Mouse (Mus musculus) forebrain, embryonic 13.5 days (tissue): ENCODE results near the gene Cep112. TPM values are rescaled to one million over a fixed set of nuclear protein-coding genes. Genes with fewer than 3 reads are reported as not detected.
A peak's percentile ranks its signal among the peaks of the same experiment; 100 is the strongest.

Experiments used
- ATAC-seq: fragments of 200-750 bp; cut with Nextera tagmentation; 2 replicates; pipeline ENCODE4 v1.8.0; 2017
- H3K27ac ChIP-seq: fragments of 300-500 bp; sonication (generic); 2 replicates; pipeline ENCODE4 v1.5.1; 2015; ENCODE audit warnings: inconsistent platforms, mild to moderate bottlenecking, moderate library complexity
- H3K27me3 ChIP-seq: fragments of 300-500 bp; sonication (generic); 2 replicates; pipeline ENCODE4 v1.6.1; 2015; ENCODE audit warnings: mild to moderate bottlenecking, inconsistent platforms
- H3K36me3 ChIP-seq: fragments of 300-500 bp; sonication (generic); 2 replicates; pipeline ENCODE4 v1.6.1; 2015; ENCODE audit warnings: mild to moderate bottlenecking, inconsistent platforms; ENCODE audit not compliant: poor library complexity, severe bottlenecking
- H3K4me1 ChIP-seq: fragments of 300-500 bp; sonication (generic); 2 replicates; pipeline ENCODE4 v1.6.1; 2015; ENCODE audit warnings: inconsistent platforms
- H3K4me2 ChIP-seq: fragments of 300-500 bp; sonication (generic); 2 replicates; pipeline ENCODE4 v1.6.1; 2015; ENCODE audit warnings: inconsistent platforms, mild to moderate bottlenecking, moderate library complexity
- H3K4me3 ChIP-seq: fragments of 300-500 bp; sonication (generic); 2 replicates; pipeline ENCODE4 v1.5.1; 2015; ENCODE audit warnings: mild to moderate bottlenecking, inconsistent platforms
- H3K9ac ChIP-seq: fragments of 300-500 bp; sonication (generic); 2 replicates; pipeline ENCODE4 v1.6.1; 2015; ENCODE audit warnings: mild to moderate bottlenecking, inconsistent platforms
- H3K9me3 ChIP-seq: fragments of 300-500 bp; sonication (generic); replicated peaks from 2 replicates; pipeline ENCODE4 v1.6.1; 2016; ENCODE audit warnings: inconsistent platforms
- WGBS: fragments of 180-500 bp; shearing (Covaris S2); methylation state at CpG from one replicate; pipeline ENCODE4 v1.1.7; 2015; 5-methylcytosine and 5-hydroxymethylcytosine counted together
- polyA plus RNA-seq: library from polyadenylated mRNA; unstranded; fragments of >200 nt; fragmentation: Nextera tagmentation; extraction: Ambion mirVana; gene quantifications from 2 replicates; pipeline ENCODE4 v1.2.1, GENCODE M21; 2015

Cep112 gene
- polyA plus RNA-seq, 1 experiment from 2014 or later: 19.7 TPM

DNA sequence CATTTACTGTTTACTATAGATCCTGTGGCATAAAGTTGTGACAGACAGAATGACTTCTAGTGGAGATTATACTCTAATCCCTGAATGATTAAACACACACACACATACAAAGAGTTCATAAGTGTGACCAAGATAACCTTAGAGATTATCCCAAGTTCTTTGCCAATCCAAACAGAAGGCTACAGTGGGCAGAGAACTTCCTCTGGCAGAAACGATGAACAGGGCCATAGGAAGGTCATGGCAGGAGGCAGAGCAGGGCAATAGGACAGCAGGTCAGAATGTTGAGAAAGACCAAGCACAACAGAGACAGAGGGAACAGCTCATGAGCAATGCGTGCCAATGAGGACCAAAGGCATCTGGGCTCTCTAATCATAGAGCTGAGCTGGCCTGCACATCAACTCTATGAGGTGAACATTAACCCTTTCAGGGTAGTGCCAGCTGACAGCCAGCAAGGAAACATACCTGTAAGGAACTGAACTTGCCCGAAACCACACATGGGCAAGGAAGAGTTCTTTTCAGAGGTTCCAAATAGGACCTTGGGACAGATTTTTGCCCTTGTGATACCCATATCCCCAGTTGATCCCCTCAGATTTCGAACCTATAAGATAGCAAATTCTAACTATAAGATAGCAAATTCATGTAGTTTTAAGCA, 403.5 kb downstream of the Cep112 start:
- 84% methylated on average over 4 of the region's 4 CpGs for WGBS
- H3K27me3 ChIP-seq: no peaks in the 10 kb centered on the region
- 0 out of 2 replicates have a peak, but pooled peaks cover 4% of the 10 kb centered on the region for H3K36me3 ChIP-seq

DNA sequence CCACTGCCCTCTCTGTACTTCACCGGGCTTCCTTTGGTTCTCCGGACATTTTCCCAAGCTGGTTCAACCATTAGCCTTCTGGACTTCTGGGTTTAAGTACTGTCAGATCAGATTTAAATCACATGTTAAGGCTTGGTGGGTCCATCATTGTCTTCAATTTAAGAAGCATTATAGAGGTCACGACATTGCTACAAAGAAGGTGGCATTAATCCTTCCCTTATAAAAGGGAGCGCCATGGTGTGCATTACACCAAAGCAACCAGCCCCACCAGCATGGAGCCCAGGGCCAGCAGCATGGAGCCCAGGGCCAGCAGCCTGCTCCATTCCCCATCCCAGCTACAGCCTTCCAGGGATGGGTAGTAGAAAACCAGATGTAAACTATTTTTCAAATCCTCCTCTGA, 411.7 kb downstream of the Cep112 start:
- no peak overlapping the region for H3K9ac ChIP-seq
- no peak overlapping the region for H3K27ac ChIP-seq
- no peaks in the 10 kb centered on the region for H3K9me3 ChIP-seq
- no peak overlapping the region for H3K4me2 ChIP-seq
- 0 out of 2 replicates have a peak, but pooled peaks cover 11% of the 10 kb centered on the region for H3K4me1 ChIP-seq
- no peak for ATAC-seq
- no peaks in the 10 kb centered on the region for H3K27me3 ChIP-seq
- no peak overlapping the region for H3K4me3 ChIP-seq
- 23% methylated on average over 4 of the region's 4 CpGs for WGBS
- no peaks in the 10 kb centered on the region for H3K36me3 ChIP-seq

More for the DNA sequence above, 403.5 kb downstream of the Cep112 start:
- no peak for ATAC-seq
- no peak overlapping the region for H3K27ac ChIP-seq
- H3K4me1 ChIP-seq: no peaks in the 10 kb centered on the region
- H3K9ac ChIP-seq: no peak overlapping the region
- H3K4me2 ChIP-seq: no peak overlapping the region
- H3K9me3 ChIP-seq: peaks cover 3% of the 10 kb centered on the region; the same call in 1 of the 2 replicates
- H3K4me3 ChIP-seq: no peak overlapping the region

- Histone ChIP-seq H3K4me3 (no peak overlapping the region), H3K9ac (no peak overlapping the region), H3K36me3 (no peaks in the 10 kb centered on the region), H3K4me2 (no peak overlapping the region), H3K4me1 (0 out of 2 replicates have a peak, but pooled peaks cover 11% of the 10 kb centered on the region), H3K27ac (no peak overlapping the region), H3K9me3 (no peaks in the 10 kb centered on the region), H3K27me3 (no peaks in the 10 kb centered on the region)
- no peak for ATAC-seq
- WGBS: 86% methylated on average over 3 of the region's 3 CpGs
Observed at GRCm38 (mm10) chr11:108840195-108840594, 415.2 kb downstream of the Cep112 start.

DNA sequence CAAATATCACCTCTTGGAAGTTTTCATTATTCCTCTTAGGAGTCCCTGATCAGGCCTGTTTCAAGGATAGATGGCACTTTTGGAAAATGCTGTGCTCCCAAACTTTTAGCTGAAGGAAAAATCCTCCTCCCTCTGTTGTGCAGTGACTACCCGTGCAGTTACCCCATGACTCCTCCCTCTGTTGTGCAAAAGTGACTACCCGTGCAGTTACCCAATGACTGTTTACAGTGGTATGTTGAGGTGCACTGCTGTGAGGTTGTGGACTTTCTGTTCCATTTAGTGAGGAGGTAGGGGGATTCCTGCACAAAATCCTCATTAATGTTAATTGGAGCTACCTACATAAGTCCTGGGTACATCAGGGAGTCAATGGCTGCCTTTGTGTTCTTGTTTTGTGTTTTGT, 417.8 kb downstream of the Cep112 start:
- Histone ChIP-seq H3K36me3 (no peaks in the 10 kb centered on the region), H3K9me3 (no peaks in the 10 kb centered on the region), H3K9ac (no peak overlapping the region), H3K27me3 (no peaks in the 10 kb centered on the region), H3K4me3 (no peak overlapping the region), H3K4me1 (0 out of 2 replicates have a peak, but pooled peaks cover 5% of the 10 kb centered on the region), H3K27ac (no peak overlapping the region), H3K4me2 (no peak overlapping the region)
- WGBS: 30% methylated on average over 2 of the region's 2 CpGs
- no peak for ATAC-seq

DNA sequence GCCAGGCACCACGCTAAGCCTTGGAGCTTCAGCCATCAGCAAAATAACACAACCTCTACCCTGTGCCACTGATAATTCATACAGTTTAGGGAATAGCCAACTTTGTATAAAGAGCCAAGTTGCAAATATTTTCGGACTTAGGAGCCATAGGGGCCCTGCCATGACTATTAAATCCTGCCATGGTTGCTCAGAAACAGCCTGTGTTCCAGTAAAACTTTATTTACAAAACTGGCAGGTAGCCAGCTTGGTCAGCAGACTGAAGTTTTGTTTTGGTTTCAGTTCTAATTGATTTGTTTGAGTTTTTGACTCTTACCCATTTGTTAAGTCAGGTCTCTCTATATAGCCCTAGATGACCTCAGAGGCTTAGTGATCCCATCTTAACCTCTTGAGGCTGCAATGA, 421.0 kb downstream of the Cep112 start:
- 0 out of 2 replicates have a peak, but pooled peaks cover 5% of the 10 kb centered on the region for H3K4me1 ChIP-seq
- no peak overlapping the region for H3K9ac ChIP-seq
- no peak overlapping the region for H3K4me2 ChIP-seq
- H3K36me3 ChIP-seq: no peaks in the 10 kb centered on the region
- no peaks in the 10 kb centered on the region for H3K27me3 ChIP-seq
- H3K9me3 ChIP-seq: no peaks in the 10 kb centered on the region
- no peak for ATAC-seq
- H3K4me3 ChIP-seq: no peak overlapping the region
- 64% methylated on average over 2 of the region's 2 CpGs for WGBS
- H3K27ac ChIP-seq: no peak overlapping the region

GRCm38 (mm10) chr11:108846479-108846878, 421.5 kb downstream of the Cep112 start:
- H3K9me3 ChIP-seq: no peaks in the 10 kb centered on the region
- H3K4me3 ChIP-seq: no peak overlapping the region
- no peak overlapping the region; the same call in 1 of the 2 replicates for H3K27ac ChIP-seq
- H3K4me2 ChIP-seq: no peak overlapping the region
- no peaks in the 10 kb centered on the region for H3K27me3 ChIP-seq
- H3K36me3 ChIP-seq: no peaks in the 10 kb centered on the region
- H3K9ac ChIP-seq: no peak overlapping the region
- no peak for ATAC-seq
- WGBS: 91% methylated on average over 3 of the region's 3 CpGs
- H3K4me1 ChIP-seq: 0 out of 2 replicates have a peak, but pooled peaks cover 5% of the 10 kb centered on the region

DNA sequence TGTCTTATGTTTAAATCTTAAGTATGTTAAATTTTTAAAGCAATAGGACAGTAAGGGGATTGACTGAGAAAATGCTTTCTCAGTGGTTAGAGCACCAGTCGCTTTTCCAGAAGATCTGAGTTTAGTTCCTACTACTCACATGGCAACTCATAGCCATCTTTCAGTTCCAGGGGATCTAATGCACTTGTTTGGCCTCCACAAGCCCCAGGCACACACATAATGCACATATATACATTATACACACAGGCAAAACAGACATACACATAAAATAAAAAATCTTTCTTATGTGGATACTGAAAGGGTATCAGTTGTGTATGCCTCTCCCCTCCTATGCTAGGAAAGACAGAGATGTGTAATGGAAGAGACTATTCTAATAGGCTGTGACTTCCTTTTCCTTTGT, 426.8 kb downstream of the Cep112 start:
- Histone ChIP-seq H3K27me3 (no peaks in the 10 kb centered on the region), H3K4me1 (no peaks in the 10 kb centered on the region), H3K9ac (no peak overlapping the region), H3K36me3 (no peaks in the 10 kb centered on the region), H3K9me3 (no peaks in the 10 kb centered on the region), H3K4me3 (no peak overlapping the region), H3K4me2 (no peak overlapping the region), H3K27ac (no peak overlapping the region)
- ATAC-seq: no peak
- 100% methylated on average over 1 of the region's 1 CpGs for WGBS

GRCm38 (mm10) chr11:108857254-108857653, 432.3 kb downstream of the Cep112 start:
- Histone ChIP-seq H3K27me3 (no peaks in the 10 kb centered on the region), H3K4me1 (peaks cover 16% of the 10 kb centered on the region), H3K9ac (no peak overlapping the region), H3K9me3 (no peaks in the 10 kb centered on the region), H3K4me3 (no peak overlapping the region), H3K27ac (no peak overlapping the region; the same call in 1 of the 2 replicates), H3K4me2 (no peak overlapping the region), H3K36me3 (no peaks in the 10 kb centered on the region)
- WGBS: 62% methylated on average over 6 of the region's 6 CpGs
- ATAC-seq: no peak

DNA sequence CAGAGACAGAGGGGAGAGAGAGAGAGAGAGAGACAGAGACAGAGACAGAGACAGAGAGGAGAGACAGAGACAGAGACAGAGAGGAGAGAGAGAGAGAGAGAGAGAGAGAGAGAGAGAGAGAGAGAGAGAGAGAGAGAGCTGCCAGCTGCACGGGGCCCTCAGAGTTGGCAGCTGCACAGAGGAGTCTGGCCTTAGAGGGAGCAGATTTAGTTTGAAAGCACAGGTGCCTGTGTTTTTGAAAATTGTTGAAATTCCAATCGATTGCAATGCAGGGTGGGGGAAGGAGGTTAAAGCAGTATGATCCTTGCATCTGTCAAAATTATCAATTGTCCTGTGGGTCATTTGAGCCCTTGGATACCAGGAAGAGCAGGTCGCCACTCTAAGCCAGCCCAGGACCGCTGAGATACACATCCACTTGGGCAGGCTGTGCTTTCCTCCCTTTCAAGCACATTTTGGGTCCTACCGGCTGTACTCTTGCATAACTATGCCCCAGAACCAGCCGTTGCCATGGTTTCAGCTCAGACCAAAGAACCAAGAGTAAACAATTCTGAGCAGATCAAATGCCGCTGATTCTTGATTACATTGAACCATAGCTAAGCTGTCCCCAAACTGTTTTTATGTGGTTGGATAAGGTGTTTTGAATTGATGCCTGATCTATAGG, 432.8 kb downstream of the Cep112 start:
- ATAC-seq: no peak

GRCm38 (mm10) chr11:108858339-108858804, 433.4 kb downstream of the Cep112 start:
- Histone ChIP-seq H3K27ac (0 out of 2 replicates have a peak overlapping the region, but pooled peaks have one; percentile 10), H3K36me3 (no peaks in the 10 kb centered on the region), H3K9ac (no peak overlapping the region), H3K4me3 (no peak overlapping the region), H3K9me3 (no peaks in the 10 kb centered on the region), H3K27me3 (no peaks in the 10 kb centered on the region), H3K4me1 (peaks cover 20% of the 10 kb centered on the region), H3K4me2 (no peak overlapping the region)
- 63% methylated on average over 3 of the region's 3 CpGs for WGBS
- 0 out of 2 replicates have a peak, but pooled peaks have one; percentile 55 for ATAC-seq

More for the DNA sequence above, 432.8 kb downstream of the Cep112 start:
- no peak overlapping the region for H3K4me2 ChIP-seq
- no peak overlapping the region for H3K4me3 ChIP-seq
- H3K9me3 ChIP-seq: no peaks in the 10 kb centered on the region
- peaks cover 20% of the 10 kb centered on the region for H3K4me1 ChIP-seq
- no peaks in the 10 kb centered on the region for H3K27me3 ChIP-seq
- peak overlapping the region; percentile 10; the same call in 1 of the 2 replicates for H3K27ac ChIP-seq
- WGBS: 39% methylated on average over 7 of the region's 7 CpGs
- H3K36me3 ChIP-seq: no peaks in the 10 kb centered on the region
- no peak overlapping the region for H3K9ac ChIP-seq

DNA sequence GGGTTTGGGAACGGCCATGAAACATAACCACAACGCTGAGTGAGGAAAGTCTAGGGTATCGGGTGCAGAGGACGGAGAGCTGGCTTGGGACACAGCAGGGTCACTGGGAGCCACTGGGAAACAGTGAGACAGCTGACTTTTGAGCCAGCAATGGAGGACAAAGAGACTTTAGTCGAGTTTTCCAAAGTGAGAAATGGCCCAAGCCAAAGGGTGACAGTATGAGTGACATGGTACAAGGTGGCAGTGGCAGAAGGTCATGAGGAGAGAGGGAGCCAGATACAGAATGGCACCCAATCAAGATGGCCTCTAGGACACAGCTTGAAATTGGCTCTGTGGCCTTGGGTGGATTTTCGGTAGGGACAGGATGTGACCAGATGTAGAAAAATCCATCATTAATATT, 433.9 kb downstream of the Cep112 start:
- H3K27me3 ChIP-seq: no peaks in the 10 kb centered on the region
- 92% methylated on average over 6 of the region's 6 CpGs for WGBS
- no peaks in the 10 kb centered on the region for H3K9me3 ChIP-seq
- no peak overlapping the region for H3K4me2 ChIP-seq
- H3K27ac ChIP-seq: no peak overlapping the region
- no peak overlapping the region for H3K4me3 ChIP-seq
- H3K36me3 ChIP-seq: no peaks in the 10 kb centered on the region
- H3K4me1 ChIP-seq: peaks cover 20% of the 10 kb centered on the region
- H3K9ac ChIP-seq: no peak overlapping the region
- ATAC-seq: no peak

DNA sequence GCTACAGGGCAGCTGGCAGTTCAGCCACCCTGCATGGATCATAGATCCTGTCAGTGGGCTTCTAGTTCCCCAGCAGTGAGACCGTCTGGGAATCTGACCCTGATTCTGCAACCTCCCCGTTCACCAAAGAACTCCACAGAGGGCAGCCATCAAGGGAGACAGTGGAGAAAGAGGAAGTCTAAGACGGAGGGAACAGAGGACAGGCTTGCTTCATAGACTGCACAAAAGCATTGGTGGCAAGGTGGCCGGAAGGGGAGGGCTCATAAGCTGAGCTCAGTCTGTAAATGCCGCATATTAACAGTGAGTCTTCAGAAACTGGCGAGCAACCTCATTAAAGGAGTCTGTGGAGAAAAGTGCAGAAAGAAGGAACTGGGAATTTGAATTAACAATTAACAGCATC, 437.4 kb downstream of the Cep112 start:
- Histone ChIP-seq H3K9me3 (no peaks in the 10 kb centered on the region), H3K4me1 (peaks cover 18% of the 10 kb centered on the region), H3K4me3 (no peak overlapping the region), H3K9ac (no peak overlapping the region), H3K4me2 (no peak overlapping the region), H3K27ac (no peak overlapping the region), H3K27me3 (no peaks in the 10 kb centered on the region), H3K36me3 (no peaks in the 10 kb centered on the region)
- WGBS: 41% methylated on average over 6 of the region's 6 CpGs
- ATAC-seq: no peak
